Mouse (Mus musculus) left cerebral cortex, adult 9 months (tissue): ENCODE measurements around the gene Il17c.

ENCODE experiments used
- DNase-seq, 2 experiments: peaks; one replicate each; pipeline ENCODE4 v3.0.0; 2022; ENCODE audit warnings: low spot score in 2 of 2

The Il17c gene

DNA sequence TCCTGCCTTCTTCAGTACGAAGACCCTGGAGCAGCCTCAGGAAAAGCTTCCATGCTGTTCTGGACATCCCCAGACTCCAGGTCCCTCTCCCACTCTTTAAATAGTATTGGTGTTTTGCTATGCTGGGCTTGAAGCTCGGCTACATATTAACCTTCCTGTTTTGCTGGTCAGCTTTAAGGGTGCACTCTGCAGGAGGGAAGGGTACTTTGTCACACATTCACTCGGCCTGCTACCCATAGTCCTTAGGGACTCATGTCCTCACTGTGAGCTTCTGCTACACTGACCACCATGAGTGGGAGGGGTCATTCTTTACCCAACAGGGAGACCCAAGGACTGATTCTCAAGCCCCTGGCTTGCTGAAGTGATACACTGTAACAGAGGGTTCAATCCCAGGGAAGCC lies 8.8 kb downstream of the Il17c start:
- DNase-seq, result no peak

DNA sequence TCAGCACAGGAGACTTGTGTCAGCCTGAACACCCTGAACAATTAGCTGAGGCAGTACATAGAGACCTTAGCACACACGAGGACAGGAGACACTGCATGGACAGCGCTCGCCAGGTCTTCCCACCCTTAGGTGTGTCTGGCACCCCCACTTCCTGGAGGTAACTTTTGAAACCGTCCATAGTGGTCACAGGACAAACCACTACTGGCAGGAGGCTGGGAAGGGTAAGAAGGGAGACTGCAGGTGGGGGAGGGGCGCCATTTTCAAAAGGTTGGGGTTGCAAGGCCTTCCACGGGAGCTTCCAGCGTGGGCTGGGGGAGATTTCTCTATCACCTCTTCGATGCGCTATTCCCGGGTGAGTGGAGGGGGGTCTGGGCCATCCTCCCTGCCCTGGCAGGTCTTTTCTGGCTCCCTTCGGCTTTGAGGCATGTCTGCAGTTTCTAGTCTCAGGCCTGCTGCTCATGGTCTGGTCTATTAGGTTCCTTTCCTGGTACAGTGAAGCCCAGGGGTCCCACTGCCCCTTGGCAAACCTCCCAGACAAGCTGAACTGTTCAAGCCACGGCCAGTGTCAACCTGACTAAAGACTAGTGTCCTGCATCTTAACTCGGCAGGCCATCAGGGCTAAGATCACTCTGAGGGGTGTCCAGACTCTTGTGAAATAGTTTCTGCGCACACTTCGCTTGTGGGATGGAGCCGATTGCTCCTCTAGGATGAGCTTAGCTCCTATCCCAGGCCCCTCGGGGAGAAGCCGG lies 10.0 kb downstream of the Il17c start:
- no peak for DNase-seq

DNA sequence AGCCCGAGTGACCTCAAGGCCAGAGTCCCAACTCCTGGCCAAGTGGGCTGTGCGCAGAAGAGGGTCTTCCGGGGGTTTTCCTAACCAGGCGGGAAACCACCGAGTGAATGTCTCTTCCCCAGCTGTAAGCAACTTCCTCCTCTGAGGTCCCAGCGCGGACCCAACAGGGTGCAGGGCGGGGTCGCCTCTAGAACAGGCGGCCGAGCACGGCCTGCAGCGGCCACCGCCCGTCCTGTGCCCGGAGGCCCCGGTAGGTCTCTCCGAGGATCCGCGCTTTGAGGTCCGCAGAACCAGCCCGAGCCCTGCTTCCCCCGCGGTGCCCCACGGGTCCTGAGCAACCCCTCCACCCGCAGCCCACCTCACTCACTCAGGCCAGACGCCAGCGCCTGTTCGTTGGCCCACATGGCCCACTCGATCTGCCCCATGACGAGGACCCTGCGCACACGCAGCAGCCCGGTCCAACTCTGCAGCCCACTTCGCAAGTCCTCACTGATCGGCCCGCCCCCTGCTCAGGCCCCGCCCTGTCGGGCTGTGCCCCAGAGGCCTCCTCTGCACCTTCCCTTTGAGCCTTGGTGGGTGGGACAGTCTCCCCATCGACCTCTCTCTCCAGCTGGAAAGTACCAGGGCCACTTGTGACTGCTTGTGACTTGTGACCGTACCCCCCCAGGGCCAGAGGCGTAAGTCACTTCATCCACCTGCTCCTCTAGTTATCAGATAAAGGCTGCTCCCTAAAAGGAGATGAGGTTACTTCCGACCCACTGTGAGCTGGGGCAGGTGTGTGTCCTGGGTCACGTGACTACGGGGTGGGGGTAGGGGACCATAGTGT lies 10.8 kb downstream of the Il17c start, which contains the start of gene Cyba:
TSS of gene Cyba (minus strand) at position 488 of the 826 bp plus-strand sequence.
- DNase-seq, result no peak

DNA sequence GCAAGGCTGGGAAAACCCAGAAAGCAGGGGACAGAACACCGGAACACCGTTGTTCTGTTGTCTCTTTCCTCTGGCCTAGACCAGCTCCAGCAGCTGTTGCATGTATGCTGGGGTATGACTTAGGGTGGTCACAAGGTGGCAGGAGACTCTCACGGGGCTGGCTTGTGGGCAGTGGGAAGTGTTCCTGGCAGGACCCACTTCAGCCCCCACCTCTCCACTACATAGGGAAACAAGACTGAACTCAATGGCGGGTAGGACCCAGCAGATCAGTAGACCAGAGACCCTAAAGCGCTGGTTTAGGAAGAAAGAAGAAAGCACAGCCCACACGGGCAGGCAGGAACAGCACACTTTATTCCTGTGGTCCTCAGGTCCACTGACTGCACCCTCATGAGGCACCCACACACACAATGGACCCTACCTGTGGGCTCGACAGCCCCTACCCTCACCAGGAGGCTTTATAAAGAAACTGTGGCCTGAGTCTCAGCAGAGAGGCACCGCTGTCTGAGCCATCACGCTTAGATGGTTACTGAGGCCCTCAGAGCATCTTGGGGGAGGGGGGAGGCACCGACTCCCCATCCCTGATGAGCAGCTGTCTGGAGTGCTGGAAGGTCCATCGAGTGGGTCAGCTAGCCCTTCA lies 11.6 kb downstream of the Il17c start:
- no peak for DNase-seq

DNA sequence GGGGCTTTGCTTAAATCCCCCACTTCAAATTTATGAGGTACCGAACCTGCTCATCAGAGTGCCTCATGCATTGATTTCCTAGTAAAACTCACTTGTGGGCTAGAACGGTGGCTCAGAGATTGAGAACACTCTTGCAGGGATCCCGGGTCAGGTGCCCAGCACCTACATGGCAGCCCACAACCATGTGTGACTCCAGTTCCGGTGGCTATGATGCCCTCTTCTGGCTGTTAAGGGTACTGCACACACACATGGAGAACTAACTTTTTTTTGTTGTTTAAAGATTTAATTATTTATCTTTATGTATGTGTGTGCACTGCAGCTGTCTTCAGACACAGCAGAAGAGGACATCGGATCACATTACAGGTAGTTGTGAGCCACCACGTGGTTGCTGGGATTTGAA lies 13.6 kb downstream of the Il17c start:
- no peak for DNase-seq

DNA sequence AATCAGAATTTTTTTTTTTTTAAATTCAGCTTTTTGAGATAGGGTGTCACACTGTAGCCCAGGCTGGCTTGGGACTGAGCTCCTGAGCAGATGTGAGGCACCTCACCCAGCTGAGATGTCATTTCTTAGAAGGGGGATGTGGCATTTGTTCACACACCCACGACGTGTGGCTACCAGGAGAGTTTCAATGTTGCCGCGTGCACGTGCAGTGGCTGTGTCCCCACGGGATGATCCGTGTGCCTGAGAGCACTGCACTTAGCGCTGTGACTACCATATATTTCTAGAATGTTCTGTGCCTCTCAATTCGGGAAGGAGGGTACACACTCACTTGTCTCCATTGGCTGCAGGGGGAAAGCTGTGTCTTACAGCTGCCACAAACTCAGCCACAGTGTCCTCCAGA lies 14.3 kb downstream of the Il17c start:
- no peak for DNase-seq

DNA sequence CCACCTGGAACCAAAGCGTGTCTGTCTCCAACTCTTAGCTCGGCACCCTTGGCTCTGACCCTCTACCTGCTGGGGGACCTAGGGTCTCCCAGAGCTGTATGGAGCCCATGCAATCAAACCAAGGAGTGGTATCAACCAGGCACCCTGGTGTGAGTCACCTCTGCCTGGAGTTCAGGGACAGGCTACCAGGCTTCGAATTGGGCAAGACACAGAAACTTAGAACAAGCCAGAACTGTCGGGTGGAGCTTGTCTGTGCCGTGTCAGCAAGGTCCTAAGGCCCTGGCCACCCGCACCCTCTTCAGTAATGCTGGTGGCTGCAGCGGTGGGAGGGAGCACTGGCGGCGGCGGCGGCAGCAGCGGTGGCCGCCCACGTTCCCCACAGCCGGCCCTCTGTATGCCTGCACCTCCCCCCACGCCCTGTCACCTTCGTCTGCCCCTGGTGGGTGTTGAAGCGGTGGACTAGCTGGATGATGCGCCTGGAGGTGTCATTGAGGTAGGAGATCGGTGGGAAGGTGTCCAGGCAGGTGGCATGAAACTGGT lies 14.8 kb downstream of the Il17c start:
- DNase-seq, result no peak

DNA sequence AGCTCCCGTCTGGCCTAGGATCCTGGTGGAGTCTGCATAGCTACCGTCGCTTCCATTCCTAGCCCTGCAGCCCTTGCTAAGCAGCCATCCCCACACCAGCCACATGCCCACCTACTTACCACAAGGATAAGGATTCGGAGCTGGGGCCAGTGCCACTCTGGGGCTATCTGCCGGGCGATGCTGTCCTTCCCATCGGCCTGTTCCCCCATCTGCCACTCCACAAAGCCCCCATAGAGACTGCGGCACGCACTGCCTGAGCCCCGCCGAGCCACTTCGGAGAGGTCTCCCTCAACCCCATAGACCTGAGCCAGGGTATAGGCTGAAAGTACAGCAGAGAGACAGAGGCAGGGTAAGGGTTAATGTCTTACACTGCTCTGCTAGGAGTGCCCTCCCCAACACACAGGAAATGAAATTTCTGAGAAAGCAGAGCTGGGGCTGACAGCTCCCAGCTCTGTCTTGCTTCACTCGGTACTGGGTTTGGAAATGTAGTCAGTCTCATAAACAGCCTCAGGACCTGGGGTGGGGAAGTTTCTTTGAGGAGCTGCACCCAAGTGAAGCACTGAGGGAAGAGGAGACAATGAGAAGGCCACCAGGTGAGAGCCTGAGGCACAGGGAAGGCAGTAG lies 16.0 kb downstream of the Il17c start:
- no peak for DNase-seq

DNA sequence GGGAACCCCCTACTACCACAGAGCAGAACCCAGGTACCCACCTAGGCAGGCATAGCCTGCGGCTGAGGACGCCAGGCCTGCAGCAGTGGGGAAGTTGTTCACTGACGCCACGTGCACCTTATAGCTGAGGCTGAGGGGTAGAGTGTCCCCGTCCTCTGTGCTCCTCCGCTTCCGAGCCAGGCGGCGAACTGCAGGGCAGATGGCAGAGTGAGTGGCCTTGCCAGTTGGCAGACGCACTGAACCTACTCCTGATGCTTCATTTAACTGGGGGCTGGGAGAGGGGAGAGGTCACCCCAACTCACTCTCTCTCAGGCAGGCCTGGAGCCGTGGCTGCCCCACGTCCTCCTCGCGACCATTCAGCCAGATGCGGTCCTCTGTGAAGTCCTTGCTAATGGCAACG lies 17.5 kb downstream of the Il17c start:
- no peak for DNase-seq

DNA sequence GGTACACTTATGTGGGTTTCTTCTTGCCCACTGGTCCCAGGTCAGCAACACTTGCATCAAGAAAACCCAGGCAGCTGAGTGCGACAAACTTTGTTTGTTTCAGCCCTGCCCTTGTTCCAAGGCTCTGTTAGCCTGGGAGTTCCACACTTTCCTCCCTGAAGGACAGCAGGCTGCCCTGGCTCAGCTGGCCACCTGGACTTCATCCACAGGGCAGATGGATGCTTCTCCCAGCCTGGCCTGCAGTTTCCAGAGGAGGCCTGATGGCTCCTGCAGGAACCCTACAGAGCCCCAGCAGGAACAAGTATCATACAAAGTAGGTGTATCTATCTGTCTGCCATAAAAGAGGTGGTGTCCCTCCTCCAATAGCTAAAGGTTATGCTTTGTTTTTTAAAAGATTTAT lies 19.5 kb downstream of the Il17c start:
- no peak for DNase-seq

DNA sequence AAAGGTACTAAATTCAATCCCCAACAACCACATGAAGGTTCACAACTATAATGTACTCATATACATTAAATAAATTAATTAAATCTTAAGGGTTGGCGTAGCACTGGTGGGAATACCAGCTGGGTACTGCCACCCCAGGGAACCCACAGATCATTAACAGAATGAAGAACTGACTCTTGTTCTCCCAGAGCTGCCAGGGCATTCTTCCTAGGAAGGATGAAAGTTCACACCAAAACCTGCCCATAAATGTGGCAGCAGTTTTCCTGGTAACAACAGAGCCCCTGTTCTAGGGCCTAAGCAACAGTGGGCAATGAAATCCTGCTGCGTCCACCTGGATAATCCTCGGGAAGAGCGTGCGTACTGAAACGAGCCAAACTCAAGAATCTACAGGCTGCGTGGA lies 20.5 kb downstream of the Il17c start:
- DNase-seq, result no peak

DNA sequence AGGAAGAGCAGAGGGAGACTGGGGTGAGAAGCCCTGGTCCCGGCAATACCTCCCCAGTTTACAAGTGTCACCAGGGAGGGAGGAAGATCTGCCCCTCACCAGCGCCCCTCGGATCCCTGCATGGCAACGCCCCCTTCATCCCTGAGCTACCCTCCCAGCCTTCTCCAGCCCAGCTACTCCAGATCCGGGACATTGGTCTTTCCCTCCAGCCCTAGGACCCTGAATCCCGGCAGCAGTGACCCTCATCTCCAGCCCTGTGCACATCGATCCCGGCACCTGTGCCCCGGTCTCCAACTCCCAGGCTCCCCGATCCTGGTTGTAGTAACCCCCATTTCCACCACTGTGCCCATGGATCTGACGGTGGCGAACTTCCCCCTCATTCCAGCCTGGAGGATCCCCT lies 21.0 kb downstream of the Il17c start:
- DNase-seq, result no peak

DNA sequence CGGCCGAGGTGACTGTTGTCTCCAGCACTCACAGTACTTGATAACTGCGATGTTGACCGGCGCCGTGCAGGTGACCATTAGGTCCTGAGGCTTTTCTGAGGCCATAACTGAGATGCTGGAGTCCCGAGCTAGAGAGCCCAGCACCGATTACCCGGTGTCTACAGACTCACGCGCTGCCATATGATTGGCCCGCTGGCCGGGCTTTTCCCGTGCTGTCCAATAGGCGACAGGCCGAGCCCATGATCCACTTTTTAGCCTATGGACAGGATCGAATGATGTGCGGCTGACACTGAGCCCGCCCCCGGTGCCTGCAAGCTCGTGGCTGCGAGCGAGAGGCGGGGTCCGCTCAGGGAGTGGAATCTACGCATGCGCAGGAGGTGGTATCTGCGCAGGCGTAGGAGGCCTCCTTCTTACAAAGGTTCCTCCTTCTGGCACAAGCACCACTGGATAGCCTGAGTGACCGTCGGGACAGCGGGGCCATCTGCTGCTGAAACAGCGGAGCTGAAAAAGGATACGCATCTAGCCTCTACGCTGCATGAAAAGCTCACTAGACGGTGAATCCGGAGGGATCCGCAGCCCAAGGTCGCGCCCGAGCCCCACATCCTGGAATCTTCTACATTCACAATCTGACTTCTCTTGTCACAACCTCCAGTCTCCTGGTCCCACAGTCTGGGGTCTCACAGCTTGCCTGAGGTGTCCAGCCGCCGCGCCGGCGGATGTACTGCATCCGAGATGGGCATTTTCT lies 21.6 kb downstream of the Il17c start, which contains the start of gene Mvd:
TSS of gene Mvd (minus strand) at position 161 of the 745 bp plus-strand sequence.
- peak; percentile 99 for DNase-seq

DNA sequence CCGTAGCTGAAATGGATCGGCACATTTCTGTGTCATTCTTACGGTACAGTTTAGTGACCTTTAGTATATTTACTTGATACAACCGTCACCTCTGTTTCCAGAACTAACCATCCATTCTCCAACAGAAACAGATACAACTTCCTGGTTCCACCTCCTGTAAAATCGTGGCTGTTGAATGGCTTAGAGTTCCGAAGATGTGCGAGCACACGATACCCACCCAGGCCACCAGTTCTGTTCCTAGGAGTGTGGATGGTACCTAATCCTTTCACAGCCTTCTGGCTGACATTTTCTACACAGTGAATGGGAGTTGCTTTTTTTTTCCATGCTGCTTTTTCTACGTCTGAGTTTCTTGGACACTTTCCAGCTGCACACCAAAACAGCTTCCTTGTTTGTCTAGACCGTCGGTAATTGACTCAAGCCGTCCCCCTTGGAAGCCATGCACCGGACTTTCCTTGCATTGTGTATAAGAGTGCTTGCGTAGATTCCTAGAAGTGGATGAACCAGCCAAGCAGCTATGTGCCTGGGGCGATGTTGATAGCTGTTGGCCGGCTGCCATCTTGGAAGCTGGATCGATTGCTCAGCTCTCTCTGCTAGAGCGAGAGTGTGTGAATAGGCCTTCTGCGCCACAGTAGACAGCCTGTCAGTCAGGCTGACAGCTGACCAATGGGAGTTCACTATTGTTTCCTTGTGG lies 22.4 kb downstream of the Il17c start:
- DNase-seq, result peak; percentile 58 to 86

DNA sequence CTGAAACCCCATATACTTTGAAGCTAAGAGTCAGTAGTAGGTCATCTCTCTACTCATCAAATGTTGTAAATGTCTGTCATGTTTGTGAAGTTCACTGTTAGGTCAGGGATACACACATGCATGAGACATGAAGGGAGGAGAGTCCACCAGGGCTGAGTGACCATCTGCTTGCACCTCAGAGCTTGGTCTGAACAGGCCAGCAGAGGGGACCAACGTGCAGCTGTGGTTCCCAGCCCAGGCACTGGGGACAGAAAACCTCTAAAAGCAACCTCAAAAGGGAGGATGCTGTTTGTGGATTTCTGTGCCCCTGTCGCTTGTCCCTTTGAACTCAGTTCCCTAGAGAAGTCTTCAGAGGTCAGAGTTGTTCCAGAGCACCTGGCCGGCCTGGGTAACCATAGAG lies 23.4 kb downstream of the Il17c start:
- DNase-seq, result no peak

DNA sequence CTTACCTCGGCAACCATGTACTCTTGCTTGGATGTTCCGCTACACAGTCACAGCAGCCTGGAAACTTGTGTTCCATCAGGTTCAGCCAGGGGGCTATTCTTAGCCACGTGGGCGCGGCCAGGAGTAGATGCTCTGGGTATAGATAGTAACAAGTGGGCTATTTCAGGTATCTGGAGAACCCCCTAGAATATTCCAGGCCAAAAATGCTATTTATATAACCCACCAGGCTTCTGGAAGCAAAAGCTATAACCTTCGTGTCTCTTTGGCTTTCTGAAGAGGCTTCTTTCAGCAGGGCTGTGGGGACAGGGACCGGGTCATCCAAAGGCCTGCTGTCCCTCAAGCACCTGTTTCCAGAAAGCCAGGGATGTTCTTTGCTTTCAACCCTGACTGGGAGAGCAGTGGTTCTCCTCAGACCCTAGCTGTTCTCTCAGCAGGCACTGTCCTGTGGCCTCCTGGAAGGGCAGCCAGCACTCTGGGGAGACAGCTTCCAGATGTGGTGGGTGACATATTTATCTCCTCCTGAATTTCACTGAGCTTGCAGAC lies 29.4 kb downstream of the Il17c start:
- DNase-seq, result no peak

DNA sequence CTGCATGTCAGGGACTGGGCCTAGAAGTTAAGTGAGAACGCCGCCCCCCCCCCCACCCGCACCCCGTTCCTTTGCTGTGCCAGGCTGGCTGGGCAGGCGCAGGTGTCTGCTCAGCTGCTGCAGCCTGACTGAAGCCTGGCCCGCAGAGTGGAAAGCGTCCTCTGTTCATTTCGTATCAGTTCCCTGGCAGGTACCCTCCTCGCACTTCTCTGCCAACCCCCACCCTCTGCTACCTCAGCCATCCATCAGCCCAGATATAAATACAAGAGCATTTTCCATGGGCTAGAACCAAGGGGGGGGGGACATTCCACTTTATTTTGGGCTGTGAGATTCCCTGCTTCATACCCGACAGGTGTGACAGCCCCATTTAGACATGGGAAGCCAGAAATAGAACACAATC lies 30.3 kb downstream of the Il17c start:
- DNase-seq, result no peak

DNA sequence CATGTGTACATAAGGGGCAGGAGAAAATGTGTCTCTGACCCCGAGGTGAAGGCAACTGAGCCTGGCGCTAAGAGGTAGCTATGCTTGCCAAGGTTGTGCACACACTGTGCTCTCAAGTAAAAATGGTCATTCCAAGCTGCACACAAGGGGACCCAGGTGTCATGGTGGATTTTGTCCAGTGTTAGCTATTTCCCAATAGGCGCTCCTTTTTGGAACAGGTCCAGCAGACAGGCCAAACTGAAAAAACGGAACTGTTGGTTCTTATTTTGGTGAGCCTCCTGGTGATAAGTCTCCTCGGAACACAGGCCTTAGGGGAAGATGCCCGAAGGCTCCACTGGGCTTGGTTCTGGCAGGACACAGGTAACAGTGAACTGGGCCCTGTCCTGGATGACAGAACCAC lies 32.6 kb downstream of the Il17c start:
- DNase-seq, result no peak

DNA sequence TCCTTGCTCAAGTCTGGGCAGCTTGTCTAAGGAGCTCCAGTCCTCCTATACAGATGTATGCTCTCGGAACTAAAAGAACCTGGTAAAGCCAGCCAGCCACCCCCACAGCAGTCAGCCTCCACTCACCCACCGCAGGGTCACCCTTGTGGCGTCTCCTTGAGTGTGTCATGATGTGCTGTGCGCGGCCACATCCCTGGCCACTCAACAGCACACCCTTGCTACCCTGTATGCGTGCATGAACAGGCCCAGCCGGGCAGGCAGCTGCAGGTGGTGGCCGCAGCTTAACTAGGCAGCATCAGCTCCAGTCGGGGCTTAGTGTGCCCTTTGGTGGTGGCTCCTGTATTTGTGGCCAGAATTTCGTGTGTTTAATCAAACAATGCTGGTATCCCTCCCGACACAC lies 35.4 kb downstream of the Il17c start:
- DNase-seq, result no peak

DNA sequence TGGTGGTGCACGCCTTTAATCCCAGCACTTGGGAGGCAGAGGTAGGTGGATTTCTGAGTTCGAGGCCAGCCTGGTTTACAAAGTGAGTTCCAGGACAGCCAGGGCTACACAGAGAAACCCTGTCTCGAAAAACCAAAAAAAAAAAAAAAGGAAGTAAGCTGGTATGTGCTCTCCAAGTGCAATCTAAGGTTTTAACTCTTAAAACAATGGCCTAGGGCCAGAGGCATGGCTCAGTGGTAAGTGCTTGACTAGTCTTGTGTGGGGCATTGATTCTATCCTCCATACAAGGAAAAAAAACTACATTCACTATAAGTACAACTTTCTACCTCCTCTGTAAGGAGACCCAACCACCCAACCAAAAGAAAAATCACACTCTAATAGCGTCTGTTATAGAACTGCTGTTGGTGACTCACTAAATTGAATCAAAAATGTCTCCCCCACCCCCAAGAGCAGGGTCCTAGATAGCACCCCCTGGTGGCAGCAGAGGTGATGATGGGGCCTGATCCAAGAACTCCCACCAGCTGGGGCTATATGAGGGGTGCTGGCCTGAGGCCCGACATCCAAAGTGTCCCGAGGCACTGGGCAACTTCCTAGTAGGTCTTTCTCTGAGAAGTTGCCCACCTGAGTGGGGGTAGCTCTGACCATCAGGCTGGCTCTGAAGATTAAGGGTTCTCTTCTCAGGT lies 37.5 kb downstream of the Il17c start:
- DNase-seq, result no peak
